Mouse (Mus musculus) forebrain, embryonic 13.5 days (tissue): ENCODE measurements around the gene Mmp14. TPM values are rescaled to one million over a fixed set of nuclear protein-coding genes. Genes with fewer than 3 reads are reported as not detected.
A peak's percentile ranks its signal among the peaks of the same experiment; 100 is the strongest.

Experiments used
- ATAC-seq: fragments of 200-750 bp; cut with Nextera tagmentation; 2 replicates; pipeline ENCODE4 v1.8.0; 2017
- H3K27ac ChIP-seq: fragments of 300-500 bp; sonication (generic); 2 replicates; pipeline ENCODE4 v1.5.1; 2015; ENCODE audit warnings: inconsistent platforms, mild to moderate bottlenecking, moderate library complexity
- H3K27me3 ChIP-seq: fragments of 300-500 bp; sonication (generic); 2 replicates; pipeline ENCODE4 v1.6.1; 2015; ENCODE audit warnings: mild to moderate bottlenecking, inconsistent platforms
- H3K36me3 ChIP-seq: fragments of 300-500 bp; sonication (generic); 2 replicates; pipeline ENCODE4 v1.6.1; 2015; ENCODE audit warnings: mild to moderate bottlenecking, inconsistent platforms; ENCODE audit not compliant: poor library complexity, severe bottlenecking
- H3K4me1 ChIP-seq: fragments of 300-500 bp; sonication (generic); 2 replicates; pipeline ENCODE4 v1.6.1; 2015; ENCODE audit warnings: inconsistent platforms
- H3K4me2 ChIP-seq: fragments of 300-500 bp; sonication (generic); 2 replicates; pipeline ENCODE4 v1.6.1; 2015; ENCODE audit warnings: inconsistent platforms, mild to moderate bottlenecking, moderate library complexity
- H3K4me3 ChIP-seq: fragments of 300-500 bp; sonication (generic); 2 replicates; pipeline ENCODE4 v1.5.1; 2015; ENCODE audit warnings: mild to moderate bottlenecking, inconsistent platforms
- H3K9ac ChIP-seq: fragments of 300-500 bp; sonication (generic); 2 replicates; pipeline ENCODE4 v1.6.1; 2015; ENCODE audit warnings: mild to moderate bottlenecking, inconsistent platforms
- H3K9me3 ChIP-seq: fragments of 300-500 bp; sonication (generic); replicated peaks from 2 replicates; pipeline ENCODE4 v1.6.1; 2016; ENCODE audit warnings: inconsistent platforms
- WGBS: fragments of 180-500 bp; shearing (Covaris S2); methylation state at CpG from one replicate; pipeline ENCODE4 v1.1.7; 2015; 5-methylcytosine and 5-hydroxymethylcytosine counted together
- polyA plus RNA-seq: library from polyadenylated mRNA; unstranded; fragments of >200 nt; fragmentation: Nextera tagmentation; extraction: Ambion mirVana; gene quantifications from 2 replicates; pipeline ENCODE4 v1.2.1, GENCODE M21; 2015

The Mmp14 gene
- polyA plus RNA-seq, 1 experiment from 2014 or later: 54.5 TPM

DNA sequence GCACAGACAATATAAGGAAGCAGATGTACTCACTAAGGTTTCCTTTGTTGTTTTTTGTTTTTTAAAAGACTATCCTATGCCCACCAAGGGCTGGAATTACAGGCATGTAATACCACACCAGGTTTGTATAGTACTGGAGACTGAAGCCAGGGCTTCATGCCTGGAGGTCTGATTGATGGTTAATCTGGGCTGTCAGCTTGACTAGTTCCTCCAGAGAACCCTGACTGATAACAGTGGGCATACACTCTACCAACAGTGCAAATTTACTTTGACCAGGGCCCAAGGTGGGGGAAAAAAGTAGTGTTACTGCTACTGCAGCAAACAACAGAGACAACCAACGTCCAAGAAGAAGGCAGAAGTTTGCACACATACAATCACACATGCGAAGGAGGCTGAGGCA lies 40.1 kb downstream of the Mmp14 start:
- Histone ChIP-seq H3K36me3 (peaks cover 41% of the 10 kb centered on the region), H3K9me3 (no peaks in the 10 kb centered on the region), H3K4me1 (peaks cover 22% of the 10 kb centered on the region), H3K9ac (no peak overlapping the region), H3K4me2 (no peak overlapping the region), H3K27me3 (no peaks in the 10 kb centered on the region), H3K4me3 (no peak overlapping the region), H3K27ac (no peak overlapping the region)
- ATAC-seq: no peak
- 91% methylated on average over 2 of the region's 2 CpGs for WGBS

GRCm38 (mm10) chr14:54472671-54473070 lies 41.3 kb downstream of the Mmp14 start:
- no peak overlapping the region for H3K4me2 ChIP-seq
- peaks cover 38% of the 10 kb centered on the region for H3K36me3 ChIP-seq
- WGBS: 58% methylated on average over 5 of the region's 5 CpGs
- peaks cover 4% of the 10 kb centered on the region for H3K27me3 ChIP-seq
- no peak overlapping the region for H3K9ac ChIP-seq
- no peak for ATAC-seq
- H3K9me3 ChIP-seq: no peaks in the 10 kb centered on the region
- no peak overlapping the region for H3K4me3 ChIP-seq
- H3K4me1 ChIP-seq: peaks cover 34% of the 10 kb centered on the region
- no peak overlapping the region; the same call in 1 of the 2 replicates for H3K27ac ChIP-seq

DNA sequence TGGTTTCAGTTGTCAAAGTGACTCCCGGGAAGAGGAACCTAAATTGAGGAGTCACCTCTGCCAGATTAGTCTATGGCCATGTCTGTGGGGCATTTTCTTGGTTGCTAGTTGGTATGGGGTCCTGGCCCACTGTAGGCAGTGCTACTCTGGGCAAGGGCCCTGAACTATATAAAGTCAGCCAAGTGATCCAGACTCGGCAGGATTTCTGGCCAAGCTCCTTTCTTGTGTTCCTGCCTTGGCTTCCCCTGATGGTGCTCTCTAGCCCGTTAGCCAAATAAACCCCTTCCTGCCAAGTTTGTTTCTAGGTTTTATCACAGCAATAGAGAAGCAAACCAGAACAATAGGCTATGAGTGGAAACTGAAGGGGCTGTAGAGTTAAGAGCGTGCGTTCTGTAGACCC lies 43.3 kb downstream of the Mmp14 start:
- Histone ChIP-seq H3K27ac (no peak overlapping the region), H3K4me1 (peaks cover 44% of the 10 kb centered on the region), H3K4me2 (no peak overlapping the region), H3K4me3 (no peak overlapping the region), H3K27me3 (peaks cover 25% of the 10 kb centered on the region), H3K36me3 (peaks cover 18% of the 10 kb centered on the region), H3K9ac (no peak overlapping the region), H3K9me3 (no peaks in the 10 kb centered on the region)
- WGBS: 77% methylated on average over 5 of the region's 5 CpGs
- ATAC-seq: no peak

- Histone ChIP-seq H3K36me3 (0 out of 2 replicates have a peak, but pooled peaks cover 6% of the 10 kb centered on the region), H3K27me3 (peaks cover 37% of the 10 kb centered on the region), H3K4me3 (peak within 1 kb of the TSS; percentile 53), H3K9ac (peak within 1 kb of the TSS; percentile 78), H3K4me1 (peaks cover 46% of the 10 kb centered on the region), H3K4me2 (peak within 1 kb of the TSS; percentile 81), H3K9me3 (no peaks in the 10 kb centered on the region), H3K27ac (peak within 1 kb of the TSS; percentile 81)
- ATAC-seq: peak; percentile 93
- 0% methylated on average over 23 of the region's 23 CpGs for WGBS
Observed at GRCm38 (mm10) chr14:54475941-54476844, 44.8 kb downstream of the Mmp14 start, which contains the start of gene Rem2. Rem2 (plus strand) TSS chr14:54476100.

GRCm38 (mm10) chr14:54477172-54477909 lies 45.9 kb downstream of the Mmp14 start:
- no peaks in the 10 kb centered on the region for H3K36me3 ChIP-seq
- H3K27me3 ChIP-seq: peaks cover 43% of the 10 kb centered on the region
- H3K27ac ChIP-seq: 0 out of 2 replicates have a peak overlapping the region, but pooled peaks have one; percentile 81
- peak overlapping the region; percentile 53 for H3K4me3 ChIP-seq
- H3K9me3 ChIP-seq: no peaks in the 10 kb centered on the region
- WGBS: 70% methylated on average over 15 of the region's 15 CpGs
- H3K4me1 ChIP-seq: peaks cover 46% of the 10 kb centered on the region
- ATAC-seq: no peak
- H3K4me2 ChIP-seq: peak overlapping the region; percentile 81
- H3K9ac ChIP-seq: peak overlapping the region; percentile 78

DNA sequence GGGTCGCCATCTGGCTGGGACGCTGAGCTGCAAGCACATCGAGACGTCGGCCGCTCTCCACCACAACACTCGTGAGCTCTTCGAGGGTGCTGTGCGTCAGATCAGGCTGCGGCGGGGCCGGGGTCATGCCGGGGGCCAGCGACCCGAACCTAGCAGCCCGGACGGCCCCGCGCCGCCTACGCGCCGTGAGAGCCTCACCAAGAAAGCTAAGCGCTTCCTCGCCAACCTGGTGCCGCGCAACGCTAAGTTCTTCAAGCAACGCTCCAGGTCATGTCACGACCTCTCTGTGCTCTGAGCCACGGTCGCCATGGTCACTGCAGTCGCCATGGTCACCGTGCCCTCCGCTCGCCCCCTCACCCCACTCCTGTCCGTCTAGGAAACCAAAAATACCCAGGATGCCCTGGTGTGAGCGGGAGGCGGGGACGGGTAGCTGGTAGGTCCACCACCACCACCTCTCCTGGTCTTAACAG lies 48.1 kb downstream of the Mmp14 start:
- no peaks in the 10 kb centered on the region for H3K36me3 ChIP-seq
- no peak for ATAC-seq
- H3K4me3 ChIP-seq: peak overlapping the region; percentile 37
- H3K4me1 ChIP-seq: peaks cover 39% of the 10 kb centered on the region
- no peak overlapping the region for H3K27ac ChIP-seq
- no peaks in the 10 kb centered on the region for H3K9me3 ChIP-seq
- peak overlapping the region; percentile 61 for H3K4me2 ChIP-seq
- peaks cover 43% of the 10 kb centered on the region for H3K27me3 ChIP-seq
- H3K9ac ChIP-seq: peak overlapping the region; percentile 61
- 3% methylated on average over 40 of the region's 40 CpGs for WGBS

DNA sequence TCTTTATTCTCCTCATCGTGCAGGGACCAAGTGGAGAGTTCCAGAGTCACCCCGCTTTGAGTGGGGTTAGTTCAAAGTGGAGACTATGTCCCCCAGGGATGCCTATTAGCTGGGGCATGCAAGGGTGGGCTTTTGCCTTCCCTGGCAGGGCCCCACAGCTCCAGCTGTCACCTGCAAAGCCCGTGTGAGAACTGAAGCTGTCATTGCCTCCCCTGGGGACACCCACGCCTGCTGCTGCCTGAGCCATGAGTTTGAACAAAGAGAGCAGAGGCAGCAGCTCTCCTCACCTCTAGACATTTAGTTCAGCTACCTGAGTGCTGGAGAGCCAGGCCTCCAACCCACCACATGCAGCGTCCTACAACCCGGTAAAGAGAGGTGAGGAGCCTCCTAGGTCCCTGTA lies 49.3 kb downstream of the Mmp14 start:
- Histone ChIP-seq H3K9ac (no peak overlapping the region), H3K36me3 (no peaks in the 10 kb centered on the region), H3K9me3 (no peaks in the 10 kb centered on the region), H3K4me2 (no peak overlapping the region), H3K4me1 (peaks cover 29% of the 10 kb centered on the region), H3K27me3 (peaks cover 43% of the 10 kb centered on the region), H3K4me3 (no peak overlapping the region), H3K27ac (no peak overlapping the region)
- 75% methylated on average over 6 of the region's 6 CpGs for WGBS
- no peak for ATAC-seq

- ATAC-seq: no peak
- Histone ChIP-seq H3K4me3 (no peak overlapping the region), H3K27ac (no peak overlapping the region), H3K4me1 (peaks cover 25% of the 10 kb centered on the region), H3K9ac (no peak overlapping the region), H3K27me3 (peaks cover 43% of the 10 kb centered on the region), H3K4me2 (no peak overlapping the region), H3K36me3 (no peaks in the 10 kb centered on the region), H3K9me3 (no peaks in the 10 kb centered on the region)
- 83% methylated on average over 8 of the region's 8 CpGs for WGBS
Observed at GRCm38 (mm10) chr14:54481402-54481801, 50.0 kb downstream of the Mmp14 start.

DNA sequence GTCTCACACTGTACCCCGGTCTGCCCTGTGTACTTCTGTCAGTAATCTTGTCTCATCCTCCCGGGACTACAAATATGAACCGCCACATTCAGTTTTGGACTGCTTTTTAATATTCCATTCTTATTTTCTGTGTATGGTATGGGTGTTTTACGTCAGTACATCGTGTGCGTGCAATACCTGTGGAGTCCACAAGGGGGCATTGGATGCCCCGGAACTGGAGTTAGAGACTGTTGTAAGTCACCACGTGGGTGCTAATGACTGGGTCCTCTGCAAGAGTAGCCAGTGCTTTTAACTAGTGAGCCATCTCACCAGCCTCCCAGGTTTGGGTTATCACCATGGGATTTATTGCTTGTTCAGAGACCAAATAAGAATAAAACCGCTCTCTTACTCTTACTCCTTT lies 51.1 kb downstream of the Mmp14 start:
- no peak overlapping the region for H3K4me2 ChIP-seq
- peaks cover 40% of the 10 kb centered on the region for H3K27me3 ChIP-seq
- no peak overlapping the region for H3K4me3 ChIP-seq
- 38% methylated on average over 9 of the region's 9 CpGs for WGBS
- no peaks in the 10 kb centered on the region for H3K36me3 ChIP-seq
- H3K27ac ChIP-seq: no peak overlapping the region
- no peak overlapping the region for H3K9ac ChIP-seq
- H3K9me3 ChIP-seq: no peaks in the 10 kb centered on the region
- no peak for ATAC-seq
- H3K4me1 ChIP-seq: peaks cover 14% of the 10 kb centered on the region

DNA sequence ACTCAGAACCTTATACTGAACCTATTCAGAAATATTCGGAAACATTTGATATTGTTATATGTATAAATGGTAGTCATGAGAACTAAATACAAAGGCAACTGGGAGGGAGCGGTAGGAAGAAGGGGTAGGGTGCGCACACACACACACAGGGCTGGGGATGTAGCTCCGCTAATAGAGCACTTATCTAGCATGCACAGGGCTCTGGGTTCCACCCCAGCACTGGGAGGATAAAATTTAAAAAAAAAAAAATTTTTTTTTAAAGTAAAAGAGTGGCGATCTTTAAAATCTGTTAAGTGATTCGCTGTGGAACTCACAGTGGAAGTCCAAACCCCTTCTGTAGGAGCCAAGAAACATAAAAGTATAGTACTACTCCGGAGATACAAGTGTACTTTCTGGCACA lies 54.5 kb downstream of the Mmp14 start:
- no peak overlapping the region for H3K4me3 ChIP-seq
- no peaks in the 10 kb centered on the region for H3K9me3 ChIP-seq
- H3K27ac ChIP-seq: no peak overlapping the region
- no peak for ATAC-seq
- no peaks in the 10 kb centered on the region for H3K36me3 ChIP-seq
- H3K27me3 ChIP-seq: peaks cover 6% of the 10 kb centered on the region
- H3K9ac ChIP-seq: no peak overlapping the region
- WGBS: 88% methylated on average over 7 of the region's 7 CpGs
- H3K4me1 ChIP-seq: no peaks in the 10 kb centered on the region
- no peak overlapping the region for H3K4me2 ChIP-seq

DNA sequence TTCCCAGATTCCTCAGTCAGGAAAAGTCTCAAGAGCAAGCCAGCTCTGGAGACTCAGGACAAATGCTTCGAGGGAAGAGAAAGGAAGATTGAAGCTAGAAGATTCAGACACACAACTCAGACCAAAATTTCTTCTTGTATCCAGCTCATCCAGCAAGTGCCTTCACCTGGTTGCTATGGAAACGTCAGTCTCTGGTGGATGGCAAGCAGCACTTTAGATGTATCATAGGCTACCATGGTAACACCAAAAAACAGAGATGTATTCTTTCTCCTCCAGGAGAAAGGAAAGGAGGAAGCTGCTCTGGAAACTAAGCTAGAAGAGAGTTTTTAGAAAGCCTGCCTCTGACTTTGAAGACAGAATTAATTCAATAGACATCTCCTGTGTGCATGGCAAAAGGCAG lies 56.3 kb downstream of the Mmp14 start:
- 75% methylated on average over 2 of the region's 2 CpGs for WGBS
- no peak overlapping the region for H3K27ac ChIP-seq

DNA sequence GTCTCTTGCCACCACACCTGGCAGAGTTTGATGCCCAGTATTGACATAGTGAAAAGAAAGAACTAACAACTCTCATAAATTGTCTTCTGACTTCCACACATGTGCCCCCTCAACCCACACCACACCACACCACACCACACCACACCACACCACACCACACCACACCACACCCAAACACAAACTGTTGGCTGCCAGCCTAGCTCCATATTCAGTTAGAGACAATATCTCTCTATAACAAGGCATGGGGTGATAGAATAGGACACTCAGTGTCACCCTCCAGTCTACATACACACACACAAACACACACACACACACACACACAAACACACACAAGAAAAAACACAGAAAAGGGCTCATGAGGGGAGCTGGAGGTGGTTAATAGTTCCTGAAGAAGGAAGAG lies 56.9 kb downstream of the Mmp14 start:
- no peaks in the 10 kb centered on the region for H3K9me3 ChIP-seq

More for the DNA sequence above, 56.3 kb downstream of the Mmp14 start:
- no peaks in the 10 kb centered on the region for H3K36me3 ChIP-seq
- H3K4me1 ChIP-seq: no peaks in the 10 kb centered on the region
- no peak overlapping the region for H3K9ac ChIP-seq
- H3K27me3 ChIP-seq: no peaks in the 10 kb centered on the region
- no peaks in the 10 kb centered on the region for H3K9me3 ChIP-seq
- no peak overlapping the region for H3K4me2 ChIP-seq
- H3K4me3 ChIP-seq: no peak overlapping the region
- no peak for ATAC-seq

More for the DNA sequence above, 56.9 kb downstream of the Mmp14 start:
- no peak overlapping the region for H3K27ac ChIP-seq
- H3K9ac ChIP-seq: no peak overlapping the region
- no peaks in the 10 kb centered on the region for H3K27me3 ChIP-seq
- no peak overlapping the region for H3K4me2 ChIP-seq
- H3K4me3 ChIP-seq: no peak overlapping the region
- H3K4me1 ChIP-seq: no peaks in the 10 kb centered on the region
- no peaks in the 10 kb centered on the region for H3K36me3 ChIP-seq
- no peak for ATAC-seq
